8 mouse cellular contexts compared by ENCODE assay signal in the genomic region with DNA sequence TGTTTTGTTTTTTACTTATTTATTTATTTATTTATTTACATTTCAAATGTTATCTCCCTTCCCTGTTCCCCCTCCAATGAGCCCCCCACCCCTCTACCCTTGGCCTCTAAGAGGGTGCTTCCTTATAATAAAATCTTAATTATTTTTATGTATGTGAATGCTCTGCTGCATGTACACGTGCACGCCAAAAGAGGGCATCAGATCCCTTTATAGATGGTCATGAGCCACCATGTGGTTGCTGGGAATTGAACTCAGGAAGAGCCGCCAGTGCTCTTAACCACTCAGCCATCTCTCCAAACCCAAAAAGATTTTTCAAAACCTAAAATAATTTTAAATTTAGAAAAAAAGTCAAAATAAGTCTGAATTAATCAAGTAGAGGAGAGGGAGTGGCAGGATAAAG. TPM values are rescaled to one million over a fixed set of nuclear protein-coding genes. Genes with fewer than 3 reads are reported as not detected.
DNase-seq lines count a peak whose midpoint lies in the region; ATAC-seq and TF ChIP-seq lines count a peak whose summit lies in the region.

No protein-coding gene starts in this region.

- POLR2A ChIA-PET in Patski (lab: Charles Lee): no interaction called here

- H3K4me1 ChIP-seq in heart, adult 2 months (ENCODE audit: control insufficient read depth, insufficient read depth, low read length): no peaks in the 10 kb centered on the region
- H3K4me1 ChIP-seq in lung, adult 2 months (ENCODE audit: control insufficient read depth, insufficient read depth, low read length): no peaks in the 10 kb centered on the region

- TF ChIP-seq CTCF in heart, adult 2 months (IDR thresholded peaks at IDR 0.05): peak; percentile 67
- TF ChIP-seq CTCF in Patski (IDR thresholded peaks at IDR 0.05): peak; percentile 86
- 0 out of 2 replicates have a peak, but pooled peaks have one; percentile 17 for TF ChIP-seq CTCF in lung, adult 2 months (IDR thresholded peaks at IDR 0.05; ENCODE audit: insufficient read depth, low read length)

- intact Hi-C loops in heart, adult 2 months (cut with DNase I): loop anchor here (1.0 to 10.0 kb wide), 3 partner anchors 53 to 145 kb away; no protein-coding TSS in a partner anchor

- H3K27me3 ChIP-seq in heart, adult 2 months (ENCODE audit: control insufficient read depth, insufficient read depth, low read length): no peaks in the 10 kb centered on the region
- H3K27me3 ChIP-seq in Patski: no peaks in the 10 kb centered on the region

- H3K4me3 ChIP-seq in heart, adult 2 months: no peak overlapping the region
- H3K4me3 ChIP-seq in lung, adult 2 months (replicated peaks; ENCODE audit: extremely low read depth, low read depth, low read length): no peak overlapping the region

- H3K79me2 ChIP-seq in heart, adult 2 months (replicated peaks; ENCODE audit: control insufficient read depth, insufficient read depth, low read length): no peaks in the 10 kb centered on the region

- WGBS in heart, adult 2 months: 47% methylated on average over 3 of the region's 3 CpGs
- 41% methylated on average over 3 of the region's 3 CpGs for WGBS in lung, adult 2 months

- TF ChIP-seq POLR2A in heart, adult 2 months (IDR thresholded peaks at IDR 0.05; ENCODE audit: insufficient read depth, low read depth, low read length): no peak
- TF ChIP-seq POLR2A in lung, adult 2 months (IDR thresholded peaks at IDR 0.05; ENCODE audit: borderline replicate concordance, extremely low read depth, low read depth, low read length): no peak

- no peak for ATAC-seq in Patski

- no peak overlapping the region for H3K9ac ChIP-seq in heart, adult 2 months (ENCODE audit: low read depth, low read length)

- in situ Hi-C loops in Patski (cut with MboI; ENCODE audit: low pct_unique_long_range_greater_than_20kb): loop anchor here (5.0 kb wide), 2 partner anchors 53 to 143 kb away; no protein-coding TSS in a partner anchor

- no peak for TF ChIP-seq EP300 in heart, adult 2 months (IDR thresholded peaks at IDR 0.05; ENCODE audit: insufficient read depth, low read depth, low read length)

- H3K27ac ChIP-seq in heart, adult 2 months: no peak overlapping the region

- H3K36me3 ChIP-seq in heart, adult 2 months (ENCODE audit: control insufficient read depth, insufficient read depth, low read length): no peaks in the 10 kb centered on the region

- CTCF ChIA-PET in Patski (lab: Charles Lee): interaction anchor here (0.7 to 1.9 kb wide), 4 partner anchors 15 to 58 kb away, joined by 3 to 6 read pairs (median 4); no protein-coding TSS in a partner anchor

- DNase-seq in heart, adult 2 months: no peak
- DNase-seq in heart, postnatal 4 days: no peak
- DNase-seq in 416B (ENCODE audit: low read depth): peak; percentile 63
- no peak for DNase-seq in Patski (ENCODE audit: low read depth, low spot score)
- DNase-seq in lung, adult 2 months: no peak
- DNase-seq in layer of hippocampus, adult 11-12 months (ENCODE audit: low spot score): no peak
- DNase-seq in left cerebral cortex, adult 9 months (ENCODE audit: low spot score in 2 of 2): no peak
- no peak for DNase-seq in urinary bladder, postnatal 4 days (ENCODE audit: low spot score in 2 of 2)

RNA-seq across cellular contexts. Expression of a gene that starts 31.4 kb away (rescaled TPM):
- 10 to 100 TPM; 11.0 to 13.2 TPM for total RNA-seq in heart, adult 2 months (2021)
- 5.5 and 8.7 TPM in 2 replicates for polyA plus RNA-seq in heart, adult 2 months (2012; rRNA removed)
- total RNA-seq in heart, postnatal 4 days (2021): 10 to 100 TPM; 18.0 to 22.0 TPM
- 67.8 TPM for polyA plus RNA-seq in Patski (2021)
- polyA plus RNA-seq in lung, adult 2 months (2012; rRNA removed): 22.0 and 22.6 TPM in 2 replicates

Comparison
In these comparisons a context has a peak if more than half of its experiments do, and no peak if none do; other contexts are left out.
1. CTCF ChIP-seq: peak in every context shown above with its lines; median percentile 86 in Patski; 67 in heart, adult 2 months; 17 in lung, adult 2 months.